Mouse (Mus musculus): ENCODE results near the gene Zfp775. TPM values are rescaled to one million over a fixed set of nuclear protein-coding genes. Genes with fewer than 3 reads are reported as not detected.

The Zfp775 gene
- polyA plus RNA-seq, 1 experiment from 2014 or later = 17.2 TPM

GRCm38 (mm10) chr6:48582037-48582436, 19.8 kb upstream of the Zfp775 start:
- no peaks in the 10 kb centered on the region for H3K36me3 ChIP-seq (ENCODE audit: control insufficient read depth, insufficient read depth)
- ATAC-seq = peak; percentile 43; the same call in 1 of the 2 replicates
- no peaks in the 10 kb centered on the region for H3K27me3 ChIP-seq (replicated peaks; ENCODE audit: control insufficient read depth, insufficient read depth, low read length)
- no peak overlapping the region for H3K4me2 ChIP-seq (ENCODE audit: low read length)
- H3K9me3 ChIP-seq (ENCODE audit: control insufficient read depth, low read length) = no peaks in the 10 kb centered on the region
- H3K9ac ChIP-seq (replicated peaks; ENCODE audit: low read depth, low read length) = no peak overlapping the region
- 66% methylated on average over 3 of the region's 3 CpGs for WGBS
- no peaks in the 10 kb centered on the region for H3K4me1 ChIP-seq (replicated peaks; ENCODE audit: control insufficient read depth, insufficient read depth, low read length)
- no peak overlapping the region for H3K4me3 ChIP-seq (replicated peaks; ENCODE audit: low read length)
- no peak overlapping the region for H3K27ac ChIP-seq (ENCODE audit: low read length)

- H3K27me3 ChIP-seq (replicated peaks; ENCODE audit: control insufficient read depth, insufficient read depth, low read length) = no peaks in the 10 kb centered on the region
- no peaks in the 10 kb centered on the region for H3K36me3 ChIP-seq (ENCODE audit: control insufficient read depth, insufficient read depth)
- H3K27ac ChIP-seq (ENCODE audit: low read length) = no peak within 1 kb of the TSS
- H3K4me3 ChIP-seq (replicated peaks; ENCODE audit: low read length) = no peak within 1 kb of the TSS
- H3K9ac ChIP-seq (replicated peaks; ENCODE audit: low read depth, low read length) = no peak within 1 kb of the TSS
- peaks cover 5% of the 10 kb centered on the region for H3K4me1 ChIP-seq (replicated peaks; ENCODE audit: control insufficient read depth, insufficient read depth, low read length)
- H3K4me2 ChIP-seq (ENCODE audit: low read length) = no peak within 1 kb of the TSS
- ATAC-seq = no peak
- no peaks in the 10 kb centered on the region for H3K9me3 ChIP-seq (ENCODE audit: control insufficient read depth, low read length)
- WGBS = 76% methylated on average over 6 of the region's 6 CpGs
These were observed 12.6 kb upstream of the Zfp775 start, which contains the start of gene Gm45021 for GRCm38 (mm10) chr6:48589194-48589750. Gene Gm45021, plus strand, starts transcription at chr6:48589610.

GRCm38 (mm10) chr6:48591221-48591845, 10.5 kb upstream of the Zfp775 start:
- H3K9me3 ChIP-seq (ENCODE audit: control insufficient read depth, low read length) = peaks cover 2% of the 10 kb centered on the region; the same call in 1 of the 2 replicates
- no peak overlapping the region for H3K4me3 ChIP-seq (replicated peaks; ENCODE audit: low read length)
- H3K27ac ChIP-seq (ENCODE audit: low read length) = no peak overlapping the region
- no peaks in the 10 kb centered on the region for H3K27me3 ChIP-seq (replicated peaks; ENCODE audit: control insufficient read depth, insufficient read depth, low read length)
- no peak overlapping the region for H3K4me2 ChIP-seq (ENCODE audit: low read length)
- 88% methylated on average over 3 of the region's 3 CpGs for WGBS
- peaks cover 4% of the 10 kb centered on the region for H3K36me3 ChIP-seq (ENCODE audit: control insufficient read depth, insufficient read depth)
- no peak overlapping the region for H3K9ac ChIP-seq (replicated peaks; ENCODE audit: low read depth, low read length)
- peaks cover 16% of the 10 kb centered on the region for H3K4me1 ChIP-seq (replicated peaks; ENCODE audit: control insufficient read depth, insufficient read depth, low read length)
- no peak for ATAC-seq

- Histone ChIP-seq H3K27ac (ENCODE audit: low read length) (no peak overlapping the region), H3K36me3 (ENCODE audit: control insufficient read depth, insufficient read depth) (peaks cover 9% of the 10 kb centered on the region), H3K4me3 (replicated peaks; ENCODE audit: low read length) (no peak overlapping the region), H3K9me3 (ENCODE audit: control insufficient read depth, low read length) (peaks cover 7% of the 10 kb centered on the region), H3K4me1 (replicated peaks; ENCODE audit: control insufficient read depth, insufficient read depth, low read length) (peaks cover 16% of the 10 kb centered on the region), H3K4me2 (ENCODE audit: low read length) (no peak overlapping the region), H3K9ac (replicated peaks; ENCODE audit: low read depth, low read length) (no peak overlapping the region), H3K27me3 (replicated peaks; ENCODE audit: control insufficient read depth, insufficient read depth, low read length) (no peaks in the 10 kb centered on the region)
- ATAC-seq = no peak
- WGBS = 92% methylated on average over 6 of the region's 6 CpGs
These were observed 10.0 kb upstream of the Zfp775 start for GRCm38 (mm10) chr6:48591871-48592270.

GRCm38 (mm10) chr6:48593158-48594042, 8.5 kb upstream of the Zfp775 start, which contains the start of the genes Repin1 and Gm44965:
Gene Repin1, plus strand, starts transcription at chr6:48593883.
Gene Gm44965, plus strand, starts transcription at chr6:48593941.
- peak within 1 kb of the TSS; percentile 68 for H3K4me3 ChIP-seq (replicated peaks; ENCODE audit: low read length)
- peak within 1 kb of the TSS; percentile 88 for H3K4me2 ChIP-seq (ENCODE audit: low read length)
- peaks cover 24% of the 10 kb centered on the region for H3K36me3 ChIP-seq (ENCODE audit: control insufficient read depth, insufficient read depth)
- 2% methylated on average over 44 of the region's 45 CpGs for WGBS
- H3K27me3 ChIP-seq (replicated peaks; ENCODE audit: control insufficient read depth, insufficient read depth, low read length) = no peaks in the 10 kb centered on the region
- peak within 1 kb of the TSS; percentile 79 for H3K27ac ChIP-seq (ENCODE audit: low read length)
- H3K4me1 ChIP-seq (replicated peaks; ENCODE audit: control insufficient read depth, insufficient read depth, low read length) = peaks cover 16% of the 10 kb centered on the region
- H3K9ac ChIP-seq (replicated peaks; ENCODE audit: low read depth, low read length) = peak within 1 kb of the TSS; percentile 82
- peak; percentile 87 for ATAC-seq
- H3K9me3 ChIP-seq (ENCODE audit: control insufficient read depth, low read length) = peaks cover 19% of the 10 kb centered on the region

- ATAC-seq = peak; percentile 69
- H3K27me3 ChIP-seq (replicated peaks; ENCODE audit: control insufficient read depth, insufficient read depth, low read length) = no peaks in the 10 kb centered on the region
- peak overlapping the region; percentile 88 for H3K4me2 ChIP-seq (ENCODE audit: low read length)
- peak overlapping the region; percentile 79 for H3K27ac ChIP-seq (ENCODE audit: low read length)
- peaks cover 16% of the 10 kb centered on the region for H3K4me1 ChIP-seq (replicated peaks; ENCODE audit: control insufficient read depth, insufficient read depth, low read length)
- peaks cover 24% of the 10 kb centered on the region for H3K36me3 ChIP-seq (ENCODE audit: control insufficient read depth, insufficient read depth)
- H3K9ac ChIP-seq (replicated peaks; ENCODE audit: low read depth, low read length) = peak overlapping the region; percentile 82
- under 1% methylated on average over 37 of the region's 41 CpGs for WGBS
- peaks cover 19% of the 10 kb centered on the region for H3K9me3 ChIP-seq (ENCODE audit: control insufficient read depth, low read length)
- peak overlapping the region; percentile 68 for H3K4me3 ChIP-seq (replicated peaks; ENCODE audit: low read length)
These were observed 7.7 kb upstream of the Zfp775 start for GRCm38 (mm10) chr6:48594043-48594738.

- no peak for ATAC-seq
- Histone ChIP-seq H3K27ac (ENCODE audit: low read length) (no peak overlapping the region), H3K27me3 (replicated peaks; ENCODE audit: control insufficient read depth, insufficient read depth, low read length) (no peaks in the 10 kb centered on the region), H3K4me1 (replicated peaks; ENCODE audit: control insufficient read depth, insufficient read depth, low read length) (peaks cover 16% of the 10 kb centered on the region), H3K36me3 (ENCODE audit: control insufficient read depth, insufficient read depth) (peaks cover 24% of the 10 kb centered on the region), H3K9ac (replicated peaks; ENCODE audit: low read depth, low read length) (no peak overlapping the region), H3K9me3 (ENCODE audit: control insufficient read depth, low read length) (peaks cover 19% of the 10 kb centered on the region), H3K4me2 (ENCODE audit: low read length) (peak overlapping the region; percentile 88), H3K4me3 (replicated peaks; ENCODE audit: low read length) (no peak overlapping the region; the same call in 1 of the 2 replicates)
- 47% methylated on average over 1 of the region's 1 CpGs for whole genome bisulfite sequencing
These were observed 6.6 kb upstream of the Zfp775 start for GRCm38 (mm10) chr6:48595278-48595677.

GRCm38 (mm10) chr6:48596545-48597232, 5.2 kb upstream of the Zfp775 start:
- Histone ChIP-seq H3K4me1 (replicated peaks; ENCODE audit: control insufficient read depth, insufficient read depth, low read length) (peaks cover 24% of the 10 kb centered on the region), H3K27me3 (replicated peaks; ENCODE audit: control insufficient read depth, insufficient read depth, low read length) (no peaks in the 10 kb centered on the region), H3K27ac (ENCODE audit: low read length) (no peak overlapping the region), H3K4me2 (ENCODE audit: low read length) (no peak overlapping the region), H3K4me3 (replicated peaks; ENCODE audit: low read length) (no peak overlapping the region), H3K9ac (replicated peaks; ENCODE audit: low read depth, low read length) (no peak overlapping the region), H3K9me3 (ENCODE audit: control insufficient read depth, low read length) (peaks cover 19% of the 10 kb centered on the region), H3K36me3 (ENCODE audit: control insufficient read depth, insufficient read depth) (peaks cover 24% of the 10 kb centered on the region)
- WGBS = 96% methylated on average over 45 of the region's 45 CpGs
- no peak for ATAC-seq
